Mouse (Mus musculus) fibroblast of lung, adult 2 months (primary cell): ENCODE data around the gene D16Ertd472e.

Experiments used
- DNase-seq: peaks from one replicate; pipeline ENCODE4 v3.0.0-alpha.2; 2011; ENCODE audit warnings: low read depth

The D16Ertd472e gene

DNA sequence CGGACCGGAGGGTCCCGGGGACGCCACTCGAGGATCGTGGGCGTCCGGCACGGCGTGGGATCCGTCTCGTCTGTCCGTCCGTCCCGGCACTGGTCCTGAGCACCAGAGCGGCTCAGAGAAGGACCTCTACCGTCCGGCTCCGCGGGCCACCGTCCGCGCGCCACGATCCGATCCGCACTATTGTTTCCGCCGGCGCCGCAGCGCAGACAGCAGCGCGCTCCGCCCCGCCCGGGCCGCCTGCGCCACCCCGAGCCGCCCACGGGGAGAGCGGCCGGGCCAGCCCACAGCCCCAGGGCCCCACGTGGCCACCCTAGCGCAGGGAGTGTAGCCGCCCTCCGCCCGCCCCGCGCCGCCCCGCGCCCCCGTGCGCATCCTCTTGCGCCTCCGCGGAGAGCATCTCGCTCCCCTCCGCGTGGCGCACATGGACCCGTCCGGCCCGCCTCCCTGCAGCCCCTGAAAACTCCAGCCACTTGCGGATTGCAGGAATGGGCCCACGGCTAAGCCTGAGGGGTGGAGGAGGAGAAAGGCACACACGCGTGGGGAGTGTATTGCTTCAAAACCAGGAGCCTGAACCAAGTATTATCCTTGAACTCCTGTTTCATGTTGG lies at the start of gene D16Ertd472e:
TSS of gene D16Ertd472e (minus strand) at position 231 of the 607 bp plus-strand sequence.
- peak; percentile 32 for DNase-seq

DNA sequence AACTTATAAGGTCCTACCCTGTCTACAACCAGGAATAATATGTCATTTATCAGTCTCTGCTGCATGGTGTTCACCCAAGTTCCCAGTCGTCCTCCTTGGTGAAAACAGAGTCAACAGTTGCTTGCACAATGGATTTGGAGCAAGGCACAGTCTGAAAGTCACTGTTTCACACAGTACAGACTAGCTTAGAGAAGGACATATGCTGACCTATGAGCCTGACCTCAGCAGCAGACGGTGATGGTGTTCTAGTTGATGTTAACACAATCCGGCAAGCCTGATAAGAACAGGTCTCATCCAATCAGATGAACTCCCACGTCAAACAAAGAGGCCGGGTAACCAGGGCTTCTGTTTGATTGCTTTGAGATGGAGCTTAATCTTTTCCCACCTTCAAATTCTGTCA lies 46.2 kb upstream of the D16Ertd472e start:
- no peak for DNase-seq

DNA sequence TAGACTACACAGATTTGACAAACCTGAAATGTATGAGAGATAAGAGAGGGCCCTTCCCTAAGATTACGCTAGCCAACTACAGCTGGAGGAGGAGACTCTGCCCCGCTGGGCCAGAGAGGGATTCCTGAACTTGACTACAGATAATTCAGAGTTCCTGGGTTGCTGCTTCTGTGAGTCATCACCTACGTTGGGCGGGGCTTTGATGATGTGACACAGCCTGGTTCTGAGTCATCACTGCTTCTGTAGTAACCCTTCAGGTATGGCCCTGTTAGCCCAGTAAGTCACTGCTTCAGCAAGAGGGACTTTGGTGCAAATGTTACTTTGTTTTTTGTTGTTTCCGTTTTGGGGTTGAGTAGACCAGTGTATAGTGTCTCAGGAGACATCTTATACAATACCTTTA lies 42.9 kb upstream of the D16Ertd472e start:
- DNase-seq = no peak

DNA sequence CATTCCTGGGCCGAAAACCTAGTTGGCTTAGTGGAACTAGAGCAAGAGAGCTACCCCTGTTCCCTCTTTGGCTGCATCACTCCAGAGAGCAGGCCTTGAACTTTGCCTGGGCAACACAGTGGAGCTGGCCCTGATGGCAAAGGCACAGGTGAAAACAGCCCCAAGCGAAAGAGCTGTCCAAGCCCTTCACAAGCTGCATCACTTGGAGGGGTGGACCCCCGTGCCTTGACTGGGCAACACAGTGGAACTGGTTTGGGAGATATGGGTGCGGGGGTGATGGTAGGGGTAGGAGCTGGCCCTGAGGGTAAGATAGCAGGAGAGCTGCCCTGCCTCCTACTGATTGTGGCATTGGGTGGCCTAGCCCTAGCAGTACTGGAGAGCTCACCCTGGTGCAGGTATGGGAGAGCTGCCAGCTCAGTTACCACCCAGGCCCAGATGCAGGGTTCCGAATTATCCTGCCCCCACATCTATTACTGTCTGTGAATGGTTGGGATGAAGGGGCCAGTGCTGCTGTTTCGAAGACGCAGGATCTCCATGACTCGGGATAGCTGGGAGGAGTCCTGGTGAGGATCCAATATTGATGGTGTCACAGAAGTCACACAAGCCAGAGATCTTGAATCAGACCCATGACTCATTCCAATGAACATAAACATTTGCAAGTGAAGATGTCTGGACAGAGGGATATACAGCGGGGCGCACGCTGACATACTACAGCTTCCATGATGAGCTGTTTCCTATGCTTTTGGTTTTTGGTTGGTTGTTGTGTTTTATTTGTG lies 41.4 kb upstream of the D16Ertd472e start:
- DNase-seq = no peak

DNA sequence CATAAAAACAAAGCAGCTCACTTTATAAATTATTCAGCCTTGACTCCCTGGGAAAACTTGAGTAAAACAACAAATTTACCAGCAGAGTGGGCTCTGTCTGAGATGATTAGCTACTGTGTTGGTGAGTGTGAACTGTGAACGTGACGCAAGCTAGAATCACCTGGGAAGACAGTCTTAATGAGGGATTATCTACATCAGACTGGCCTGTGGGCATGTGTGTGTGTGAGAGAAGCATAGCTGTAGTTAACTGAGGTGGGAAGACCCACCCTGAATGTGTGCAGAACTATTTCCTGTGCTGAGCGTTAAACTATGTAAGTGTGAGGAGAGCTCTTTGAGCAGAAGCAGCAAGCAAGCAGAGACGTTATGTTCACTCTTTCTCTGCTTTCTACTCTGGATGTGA lies 29.7 kb upstream of the D16Ertd472e start:
- no peak for DNase-seq

DNA sequence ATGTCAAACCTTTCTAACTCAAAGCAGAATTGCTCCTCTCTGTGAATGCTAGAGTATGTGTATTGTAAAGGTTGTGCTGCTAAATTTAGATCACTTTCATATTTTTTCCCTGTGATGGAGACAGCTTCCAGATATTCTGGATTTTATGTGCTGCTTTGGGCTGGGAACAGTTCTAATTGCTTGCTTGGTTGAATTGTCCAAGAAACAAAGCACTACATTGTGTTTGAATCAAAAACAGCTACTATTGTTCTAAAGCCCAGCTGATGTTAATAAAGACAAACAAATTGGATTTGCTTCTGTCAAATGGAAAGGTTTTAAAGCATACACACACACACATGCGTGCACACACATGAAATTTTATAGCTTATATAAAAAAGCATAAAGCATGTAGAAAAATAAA lies 22.4 kb upstream of the D16Ertd472e start:
- no peak for DNase-seq

DNA sequence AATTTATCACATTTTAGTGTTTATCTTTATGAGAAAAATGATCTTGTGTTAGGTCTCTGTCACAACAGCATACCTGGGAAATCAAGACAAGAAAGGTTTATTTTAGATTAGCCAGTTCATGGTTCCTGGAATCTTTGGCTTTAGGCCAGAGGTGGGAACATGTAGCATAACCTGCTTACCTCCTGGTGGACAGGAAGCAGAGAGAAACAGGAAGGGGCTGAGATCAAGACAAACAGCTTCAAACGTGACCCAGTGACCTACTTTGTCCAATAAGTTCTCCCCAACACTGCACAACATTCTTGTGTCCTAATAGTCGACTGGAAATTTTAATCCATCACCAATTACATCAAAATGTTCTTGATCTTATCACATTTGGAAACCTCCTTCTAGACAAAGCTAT lies 19.9 kb upstream of the D16Ertd472e start:
- DNase-seq = no peak

DNA sequence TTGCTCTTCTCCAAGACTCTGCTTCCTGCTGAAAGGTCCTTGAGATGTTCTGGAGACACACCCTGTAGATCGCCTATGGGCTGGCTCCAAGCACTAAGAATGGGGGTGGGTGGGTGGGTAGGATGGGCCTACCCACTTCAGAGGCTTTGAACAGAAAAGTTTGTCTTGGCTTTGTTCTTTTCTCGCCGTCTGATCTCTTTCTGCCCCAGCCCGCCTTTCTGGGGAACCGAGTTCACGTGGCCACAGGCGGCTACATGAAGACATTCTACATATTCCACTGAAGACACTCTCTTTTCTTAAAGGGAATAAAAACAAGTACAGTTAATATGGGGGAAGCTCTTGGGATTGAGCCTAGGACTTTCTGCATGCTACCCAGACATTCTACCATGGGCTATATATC lies 19.3 kb upstream of the D16Ertd472e start:
- DNase-seq = no peak

DNA sequence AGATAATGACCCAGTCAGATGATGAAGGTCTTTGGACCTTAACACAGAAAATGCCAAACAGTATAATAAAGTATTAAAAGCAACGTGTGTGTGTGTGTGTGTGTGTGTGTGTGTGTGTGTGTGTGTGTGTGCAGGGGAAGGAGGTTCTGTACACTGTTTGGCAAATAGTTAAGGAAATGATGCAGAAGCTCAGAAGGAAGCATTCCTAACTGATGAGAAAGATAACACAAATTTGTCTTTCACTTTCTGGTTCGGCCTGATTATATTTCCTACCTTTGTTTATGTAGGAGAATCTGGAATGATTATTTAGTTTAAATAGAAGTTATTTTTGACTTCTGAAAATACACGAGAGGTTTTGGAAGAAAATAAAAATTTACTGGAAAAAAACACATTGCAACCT lies 17.6 kb upstream of the D16Ertd472e start:
- DNase-seq = no peak

DNA sequence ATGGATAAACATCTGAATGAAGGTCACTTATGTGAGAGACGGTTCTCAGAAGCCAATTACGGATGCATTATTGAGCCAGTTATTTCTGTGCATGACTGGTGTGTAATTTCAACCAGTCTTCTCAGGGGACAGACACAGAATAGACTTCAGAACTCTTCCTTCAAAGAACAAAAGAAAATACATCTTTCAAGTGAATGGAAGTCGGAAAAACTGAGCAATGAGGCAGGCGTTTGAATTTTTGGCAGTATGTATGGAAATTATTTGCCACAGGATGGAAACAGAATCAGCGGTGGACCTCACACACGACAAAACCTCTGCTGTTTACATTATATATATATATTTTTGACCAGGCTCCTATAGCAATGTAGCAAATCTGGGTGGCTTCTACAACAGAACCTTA lies 14.6 kb upstream of the D16Ertd472e start:
- DNase-seq = no peak

DNA sequence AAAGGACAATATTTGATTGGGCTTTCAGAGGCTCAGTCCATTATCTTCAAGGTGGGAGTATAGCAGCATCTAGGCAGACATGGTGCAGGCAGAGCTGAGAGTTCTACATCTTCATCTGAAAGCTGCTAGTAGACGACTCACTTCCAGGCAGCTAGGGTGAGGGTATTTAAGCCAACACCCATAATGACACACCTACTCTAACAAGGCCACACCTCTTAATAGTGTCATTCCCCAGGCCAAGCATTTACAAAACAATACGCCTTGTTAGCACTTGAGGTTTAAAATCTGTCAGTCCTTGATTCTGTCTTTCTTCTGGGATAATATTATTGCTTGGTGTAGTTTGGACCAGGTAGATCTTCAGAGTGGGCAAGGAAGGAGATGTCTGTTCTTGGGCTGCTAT lies 12.3 kb upstream of the D16Ertd472e start:
- DNase-seq = no peak

DNA sequence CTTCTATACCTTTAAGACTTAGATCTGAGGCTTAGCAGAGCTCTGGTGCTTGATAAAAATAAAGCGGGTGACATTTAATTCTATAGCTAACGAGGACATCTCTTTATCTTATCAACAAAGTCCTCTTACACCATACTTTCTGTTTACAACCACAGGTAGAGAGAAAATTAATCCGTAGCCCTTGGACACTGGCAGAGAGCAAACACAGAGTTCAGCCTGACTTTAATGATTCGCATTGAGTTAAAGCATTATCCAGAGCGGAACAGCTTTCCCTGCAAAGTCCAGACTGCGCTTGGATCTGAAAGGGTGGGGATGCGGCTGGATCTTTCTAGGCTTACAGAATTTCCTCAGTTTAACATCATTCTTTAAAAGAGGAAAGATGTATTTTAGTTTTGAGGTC lies 10.1 kb upstream of the D16Ertd472e start:
- DNase-seq = no peak

DNA sequence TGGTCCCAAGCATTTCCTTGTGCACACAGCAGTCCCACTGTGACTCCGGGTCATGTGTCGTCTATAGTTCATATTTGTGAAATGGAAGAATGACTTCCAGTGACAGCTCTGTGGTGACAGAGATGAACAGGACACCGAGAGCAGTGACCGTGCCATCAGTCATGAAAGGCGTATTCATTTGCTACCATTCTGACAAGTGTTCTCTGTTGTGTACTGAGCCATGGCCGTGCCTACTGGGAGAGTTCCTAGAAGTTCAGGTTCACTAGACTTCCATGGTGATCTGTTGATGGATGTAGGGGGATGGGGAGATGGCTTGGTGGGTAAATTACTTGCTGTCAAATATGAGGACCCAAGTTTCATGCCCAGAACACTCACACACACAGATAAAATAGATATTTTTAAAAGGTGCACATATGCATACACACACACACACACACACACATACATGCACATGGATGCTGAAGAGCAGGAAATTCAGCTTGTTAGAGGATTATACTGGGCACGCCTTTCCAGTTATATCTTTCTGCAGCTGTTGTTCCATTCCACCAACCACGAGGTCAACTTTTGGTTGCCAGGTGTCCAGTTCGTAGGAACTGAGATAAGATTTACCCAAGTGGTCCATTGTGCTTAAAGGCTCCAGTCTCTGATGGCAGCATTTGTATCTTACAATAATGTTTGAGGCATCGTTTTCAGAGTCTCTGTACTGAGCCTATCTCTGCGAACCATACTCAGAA lies 9.3 kb upstream of the D16Ertd472e start:
- no peak for DNase-seq

DNA sequence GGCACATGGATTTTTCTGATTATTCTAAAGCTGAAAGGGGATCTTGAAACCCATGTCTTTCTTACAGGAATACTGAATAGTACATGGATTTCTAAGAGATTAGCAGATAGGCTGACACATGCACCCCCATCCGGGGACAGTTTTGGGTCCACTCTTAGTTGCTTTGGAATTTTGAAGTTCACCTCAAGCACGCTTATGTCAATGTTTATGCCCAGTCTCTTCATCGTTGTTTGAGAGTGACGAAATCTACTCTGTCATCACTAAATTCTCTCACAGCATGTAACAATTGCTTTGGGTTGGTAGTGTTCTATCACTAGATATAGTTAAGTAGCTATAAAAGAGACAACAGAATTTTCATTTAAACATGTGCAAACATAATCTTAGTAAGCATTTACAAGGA lies 8.7 kb upstream of the D16Ertd472e start:
- DNase-seq = no peak

DNA sequence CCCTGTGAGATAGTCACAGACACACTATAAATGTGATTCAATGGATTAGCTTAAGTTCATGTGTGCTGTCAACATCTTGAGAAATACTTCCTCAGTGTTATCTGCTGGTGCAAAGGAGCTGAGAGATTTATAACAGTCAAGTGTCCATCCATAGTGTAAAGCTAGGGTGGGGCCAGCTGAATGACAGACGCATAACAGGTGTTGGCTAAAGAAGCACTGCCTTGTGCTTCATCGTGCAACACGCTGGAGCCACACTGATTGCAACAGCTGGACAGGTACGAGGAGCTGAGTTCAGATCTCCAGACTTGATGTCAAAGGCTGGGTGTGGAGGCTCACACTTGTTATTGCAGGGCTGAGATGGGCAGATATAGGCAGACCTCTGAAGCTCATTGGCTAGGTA lies 7.5 kb upstream of the D16Ertd472e start:
- no peak for DNase-seq

DNA sequence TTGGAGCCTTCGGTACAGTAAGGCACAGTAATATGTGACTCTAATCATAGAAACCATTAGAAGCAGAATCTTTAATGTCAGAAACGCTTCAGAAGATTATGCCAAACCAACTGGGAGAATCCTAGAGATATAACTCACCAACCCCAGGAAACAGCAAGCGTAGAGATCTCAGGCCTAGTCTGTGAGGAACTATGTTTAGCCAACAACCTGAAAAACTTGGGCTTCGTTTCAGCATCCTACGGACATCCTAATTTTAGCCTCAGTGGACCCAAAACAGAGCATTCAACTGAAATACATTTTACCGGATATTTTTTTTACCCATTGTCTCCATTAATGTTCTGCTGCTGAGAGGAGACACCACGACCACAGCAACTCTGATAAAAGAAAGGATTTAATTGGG lies 3.9 kb upstream of the D16Ertd472e start:
- DNase-seq = no peak

DNA sequence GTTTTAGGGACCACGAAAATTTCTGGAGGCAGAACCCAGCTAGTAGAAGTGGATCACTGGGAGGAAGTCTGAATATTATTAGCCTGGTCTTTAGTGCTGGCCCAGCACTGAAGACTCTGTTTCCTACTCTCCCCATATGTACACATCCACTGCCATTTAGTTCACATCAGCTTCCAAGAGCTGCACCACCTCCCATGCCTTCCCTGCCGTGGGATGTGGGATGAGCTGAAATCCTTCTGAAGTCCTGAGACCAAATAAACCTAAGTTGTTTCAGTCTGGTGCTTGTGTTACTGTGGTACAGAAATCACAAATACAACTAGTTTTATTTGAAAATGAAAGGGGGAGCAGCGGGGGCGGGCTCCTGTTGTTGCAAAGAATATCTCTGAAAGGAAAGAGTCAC lies 2.9 kb upstream of the D16Ertd472e start:
- no peak for DNase-seq

DNA sequence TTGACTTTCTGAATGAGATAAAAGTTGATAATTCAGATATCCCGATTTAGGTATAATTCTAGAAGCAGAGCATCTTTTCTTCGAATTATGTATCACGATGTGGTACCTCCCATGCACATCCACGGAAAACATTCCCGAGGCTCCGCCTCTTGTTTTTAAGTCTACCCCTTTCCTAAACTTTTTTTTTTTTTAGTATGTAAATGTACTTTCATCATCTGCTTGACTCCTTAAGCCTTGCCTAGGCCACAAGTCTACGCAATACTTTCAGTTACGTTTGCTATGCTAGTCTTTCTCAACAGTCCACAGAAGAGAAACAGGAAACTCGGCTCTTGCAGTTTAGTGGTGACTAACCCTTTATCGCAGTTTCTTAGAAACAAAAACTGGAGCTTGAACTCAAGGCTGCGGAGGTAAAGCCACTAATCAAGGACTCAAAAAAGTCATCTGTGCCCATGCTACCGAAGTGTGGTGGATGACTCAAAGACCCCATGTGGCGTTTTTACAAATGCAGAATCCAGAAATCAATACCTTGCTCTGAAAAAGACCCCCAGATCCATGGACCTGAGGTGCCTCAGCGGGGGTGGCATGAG lies 670 bp upstream of the D16Ertd472e start:
- DNase-seq = peak; percentile 71

DNA sequence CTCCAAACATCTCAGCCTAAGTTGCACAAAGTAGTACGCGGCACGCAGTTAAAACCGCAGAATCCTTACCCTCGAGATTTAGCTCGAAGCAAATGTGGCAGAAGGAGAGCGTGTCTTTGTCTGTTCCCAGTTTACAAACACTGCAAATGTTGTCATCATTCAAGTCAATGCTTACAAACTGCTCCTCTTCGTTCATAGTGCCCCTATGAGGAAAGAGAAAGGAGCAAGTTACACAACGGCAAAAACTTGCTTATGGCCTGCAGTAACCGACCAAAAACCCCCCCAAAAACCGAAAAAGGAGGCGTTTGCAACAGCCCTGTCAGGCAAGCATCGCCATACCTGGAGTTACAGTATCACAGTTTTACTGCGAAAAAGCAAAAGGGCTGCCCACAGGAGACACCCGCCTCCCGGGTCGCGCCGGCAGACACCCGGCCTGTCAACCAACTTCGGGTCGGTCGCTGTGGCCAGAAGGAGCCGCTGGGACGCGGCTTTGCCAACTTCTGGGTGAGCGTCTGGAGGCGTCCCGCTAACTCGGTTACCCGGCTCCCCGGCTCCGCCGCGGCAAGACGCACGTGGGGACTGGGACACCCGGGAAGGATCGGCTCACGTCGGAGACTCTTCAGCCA lies 543 bp downstream of the D16Ertd472e start:
- DNase-seq = peak; percentile 18

DNA sequence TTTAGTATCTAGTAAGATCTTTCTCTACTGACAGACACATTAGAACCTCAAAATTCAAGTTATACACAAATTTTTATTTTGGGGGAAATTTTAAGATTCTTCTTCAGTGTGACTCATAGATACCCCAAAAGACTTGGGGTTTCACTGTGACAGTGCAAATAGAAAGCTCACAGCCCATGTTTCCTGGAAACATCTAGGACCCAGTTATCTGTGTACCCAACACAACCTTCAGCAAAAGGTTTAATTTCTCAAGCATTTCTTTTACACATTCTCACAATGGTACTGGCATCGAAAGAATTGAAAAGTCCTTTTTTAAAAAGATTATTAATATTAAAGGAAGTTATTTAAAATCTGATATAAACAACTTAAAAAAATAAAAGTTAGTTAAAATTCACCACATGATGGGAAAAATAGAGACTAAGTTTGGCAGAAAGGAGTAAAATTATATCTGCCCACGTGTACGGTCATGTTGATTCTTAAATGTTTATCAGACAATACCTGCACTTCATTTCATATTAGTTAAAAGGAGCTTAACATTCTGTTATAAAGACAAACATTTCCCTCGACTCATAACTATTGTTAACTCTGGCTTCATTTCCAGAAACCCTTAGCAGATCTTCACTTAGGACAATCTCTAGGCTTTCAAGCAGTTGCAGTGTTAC lies 1.2 kb downstream of the D16Ertd472e start:
- no peak for DNase-seq

DNA sequence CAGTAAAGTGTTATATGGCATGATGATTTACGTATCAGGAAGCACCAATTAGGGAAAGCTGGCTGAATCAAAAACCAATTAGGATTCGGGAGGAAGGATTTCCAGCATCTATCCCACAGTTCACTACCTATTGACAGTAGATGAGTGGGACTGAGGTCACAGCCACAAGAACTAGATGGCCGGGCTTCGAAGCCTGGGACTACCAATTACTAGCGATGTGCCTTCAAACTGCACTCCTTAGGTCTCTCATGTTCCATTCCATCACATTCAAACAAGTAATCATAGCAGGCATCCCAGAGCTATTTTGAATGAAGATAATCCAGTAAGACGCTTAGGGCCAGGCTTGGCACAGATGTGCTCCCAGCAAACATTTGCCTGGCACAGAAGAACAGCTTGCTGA lies 2.3 kb downstream of the D16Ertd472e start:
- DNase-seq = no peak

DNA sequence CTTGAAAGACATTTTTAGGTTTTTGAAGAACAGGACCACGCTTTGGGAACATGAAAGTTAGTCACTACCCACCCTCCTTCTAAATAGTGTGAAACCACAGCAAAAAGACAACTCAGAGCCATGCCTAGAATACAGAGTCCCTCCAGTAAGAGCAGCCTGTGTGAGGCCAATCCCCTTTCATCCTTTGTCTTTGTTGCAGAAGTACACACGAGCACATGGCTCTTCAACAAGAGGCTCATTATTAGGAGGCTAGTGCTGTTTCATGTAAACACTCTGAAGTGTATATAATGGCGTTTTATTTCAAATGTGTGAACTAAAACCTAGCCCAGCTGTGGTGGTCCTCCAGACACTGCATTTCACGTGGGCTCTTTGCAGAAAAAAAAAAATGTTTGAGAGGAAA lies 3.5 kb downstream of the D16Ertd472e start:
- no peak for DNase-seq
